Mouse (Mus musculus) heart, adult 2 months (tissue): ENCODE measurements at regions not wholly inside any gene's neighbourhood (a gene's known extent, or its start where the extent isn't known, plus 50 kb on each side); places are given as distances from the start of the nearest gene placed in this dataset.

Source experiments
- DNase-seq, 2 experiments: peaks; one replicate each; pipeline ENCODE4 v3.0.0; 2021
- H3K27ac ChIP-seq: fragments of 200-600 bp; 2 replicates; pipeline ENCODE4 v1.8.1; 2022
- H3K27me3 ChIP-seq: fragments of 200-500 bp; 2 replicates; pipeline ENCODE4 v1.6.1; 2012; ENCODE audit warnings: mild to moderate bottlenecking, low read length, inconsistent platforms, mixed read lengths; ENCODE audit not compliant: control insufficient read depth, insufficient read depth
- H3K36me3 ChIP-seq: fragments of 200-500 bp; 2 replicates; pipeline ENCODE4 v1.6.1; 2012; ENCODE audit warnings: low read length, inconsistent platforms; ENCODE audit not compliant: control insufficient read depth, insufficient read depth
- H3K4me1 ChIP-seq: fragments of 200-500 bp; 2 replicates; pipeline ENCODE4 v1.6.1; 2011; ENCODE audit warnings: low read length; ENCODE audit not compliant: control insufficient read depth, insufficient read depth
- H3K4me3 ChIP-seq: fragments of 200-600 bp; 2 replicates; pipeline ENCODE4 v1.8.1; 2022
- H3K79me2 ChIP-seq: fragments of 200-500 bp; replicated peaks from 2 replicates; pipeline ENCODE4 v1.6.1; 2012; ENCODE audit warnings: mild to moderate bottlenecking, inconsistent platforms, low read length, moderate library complexity, mixed read lengths; ENCODE audit not compliant: control insufficient read depth, insufficient read depth
- H3K9ac ChIP-seq: fragments of 200-500 bp; 2 replicates; pipeline ENCODE4 v1.6.1; 2012; ENCODE audit warnings: low read depth, mild to moderate bottlenecking, control low read depth, inconsistent platforms, low read length, mixed read lengths
- CTCF ChIP-seq: fragments of 200-600 bp; IDR thresholded peaks from 2 replicates; pipeline ENCODE4 v1.8.1; 2022; ENCODE audit warnings: antibody characterized with exemption, mild to moderate bottlenecking, moderate library complexity
- EP300 ChIP-seq: fragments of 200-500 bp; IDR thresholded peaks from 2 replicates; pipeline ENCODE4 v1.6.1; 2011; ENCODE audit warnings: low read depth, low read length, control low read depth; ENCODE audit not compliant: insufficient read depth
- POLR2A ChIP-seq: fragments of 200-500 bp; IDR thresholded peaks from 2 replicates; pipeline ENCODE4 v1.6.1; 2011; ENCODE audit warnings: mild to moderate bottlenecking, low read depth, low read length, control low read depth; ENCODE audit not compliant: insufficient read depth
- WGBS: fragments of 180-500 bp; shearing (Covaris S2); methylation state at CpG from one replicate; pipeline ENCODE4 v1.1.7; 2018; 5-methylcytosine and 5-hydroxymethylcytosine counted together
- intact Hi-C: fragments of 180-260 bp; cut with DNase I; formaldehyde crosslinking; loops from one replicate; pipeline ENCODE4 v1.15.1; 2025

- 40% methylated on average over 1 of the region's 1 CpGs for WGBS
Measured at GRCm38 (mm10) chr12:59630678-59631077, 411.2 kb upstream of the Fbxo33 start.

GRCm38 (mm10) chr12:59623147-59623546 lies 403.6 kb upstream of the Fbxo33 start:
- Histone ChIP-seq H3K79me2 (no peaks in the 10 kb centered on the region), H3K4me3 (no peak overlapping the region), H3K27ac (no peak overlapping the region), H3K4me1 (no peaks in the 10 kb centered on the region), H3K36me3 (no peaks in the 10 kb centered on the region), H3K27me3 (no peaks in the 10 kb centered on the region), H3K9ac (no peak overlapping the region)
- no peak for DNase-seq
- 46% methylated on average over 3 of the region's 3 CpGs for WGBS
- no peak for TF ChIP-seq POLR2A
- no peak for TF ChIP-seq EP300
- TF ChIP-seq CTCF, result no peak
- intact Hi-C loops, result no loop called here

More at GRCm38 (mm10) chr12:59630678-59631077, 411.2 kb upstream of the Fbxo33 start:
- Histone ChIP-seq H3K4me3 (no peak overlapping the region), H3K4me1 (no peaks in the 10 kb centered on the region), H3K9ac (no peak overlapping the region), H3K36me3 (no peaks in the 10 kb centered on the region), H3K27ac (no peak overlapping the region), H3K79me2 (no peaks in the 10 kb centered on the region), H3K27me3 (no peaks in the 10 kb centered on the region)
- intact Hi-C loops, result no loop called here
- DNase-seq, result no peak
- TF ChIP-seq EP300 (no peak), POLR2A (no peak), CTCF (no peak)

GRCm38 (mm10) chr12:59621132-59621531 lies 401.6 kb upstream of the Fbxo33 start:
- 66% methylated on average over 2 of the region's 2 CpGs for WGBS
- no peaks in the 10 kb centered on the region for H3K36me3 ChIP-seq
- TF ChIP-seq EP300 (no peak), POLR2A (no peak), CTCF (no peak)
- no peak overlapping the region for H3K4me3 ChIP-seq
- no peaks in the 10 kb centered on the region for H3K27me3 ChIP-seq
- H3K9ac ChIP-seq, result no peak overlapping the region
- H3K27ac ChIP-seq, result no peak overlapping the region
- no peaks in the 10 kb centered on the region for H3K4me1 ChIP-seq
- intact Hi-C loops, result no loop called here
- DNase-seq, result no peak
- H3K79me2 ChIP-seq, result no peaks in the 10 kb centered on the region

- DNase-seq, result no peak
- no peak overlapping the region for H3K27ac ChIP-seq
- no peaks in the 10 kb centered on the region for H3K4me1 ChIP-seq
- H3K4me3 ChIP-seq, result no peak overlapping the region
- no peaks in the 10 kb centered on the region for H3K36me3 ChIP-seq
- no peak for TF ChIP-seq POLR2A
- TF ChIP-seq CTCF, result no peak
- no peak for TF ChIP-seq EP300
- no peaks in the 10 kb centered on the region for H3K79me2 ChIP-seq
- WGBS, result 63% methylated on average over 2 of the region's 2 CpGs
- H3K27me3 ChIP-seq, result no peaks in the 10 kb centered on the region
- intact Hi-C loops, result no loop called here
- no peak overlapping the region for H3K9ac ChIP-seq
Measured at GRCm38 (mm10) chr12:59620340-59620739, 400.8 kb upstream of the Fbxo33 start.

GRCm38 (mm10) chr12:59616075-59616474 lies 396.6 kb upstream of the Fbxo33 start:
- Histone ChIP-seq H3K4me1 (no peaks in the 10 kb centered on the region), H3K27ac (no peak overlapping the region), H3K79me2 (no peaks in the 10 kb centered on the region), H3K4me3 (no peak overlapping the region), H3K36me3 (no peaks in the 10 kb centered on the region), H3K9ac (no peak overlapping the region), H3K27me3 (no peaks in the 10 kb centered on the region)
- TF ChIP-seq POLR2A (no peak), CTCF (no peak), EP300 (no peak)
- 52% methylated on average over 3 of the region's 3 CpGs for WGBS
- no peak for DNase-seq
- intact Hi-C loops, result no loop called here

GRCm38 (mm10) chr12:59599785-59600184 lies 380.3 kb upstream of the Fbxo33 start:
- intact Hi-C loops, result no loop called here
- no peaks in the 10 kb centered on the region for H3K79me2 ChIP-seq
- 78% methylated on average over 9 of the region's 9 CpGs for WGBS
- DNase-seq, result no peak
- H3K27me3 ChIP-seq, result no peaks in the 10 kb centered on the region
- H3K36me3 ChIP-seq, result no peaks in the 10 kb centered on the region
- TF ChIP-seq POLR2A, result no peak
- TF ChIP-seq EP300, result no peak
- TF ChIP-seq CTCF, result no peak
- no peaks in the 10 kb centered on the region for H3K4me1 ChIP-seq
- H3K9ac ChIP-seq, result no peak overlapping the region
- H3K27ac ChIP-seq, result no peak overlapping the region
- H3K4me3 ChIP-seq, result no peak overlapping the region

GRCm38 (mm10) chr12:59589354-59589753 lies 369.8 kb upstream of the Fbxo33 start:
- 94% methylated on average over 2 of the region's 2 CpGs for whole genome bisulfite sequencing

More at GRCm38 (mm10) chr12:59589354-59589753, 369.8 kb upstream of the Fbxo33 start:
- Histone ChIP-seq H3K9ac (no peak overlapping the region), H3K27ac (no peak overlapping the region), H3K36me3 (no peaks in the 10 kb centered on the region), H3K27me3 (no peaks in the 10 kb centered on the region), H3K4me1 (no peaks in the 10 kb centered on the region), H3K4me3 (no peak overlapping the region), H3K79me2 (no peaks in the 10 kb centered on the region)
- TF ChIP-seq CTCF, result no peak
- TF ChIP-seq EP300, result no peak
- TF ChIP-seq POLR2A, result no peak
- intact Hi-C loops, result no loop called here
- DNase-seq, result no peak
